Mouse (Mus musculus) kidney, adult 8-10 months (tissue): ENCODE results near the gene Tmem117.

Experiments used
- DNase-seq, 2 experiments: peaks; one replicate each; pipeline ENCODE4 v3.0.0; 2022

The Tmem117 gene

GRCm38 (mm10) chr15:95047486-95047885 lies 418.5 kb downstream of the Tmem117 start:
- DNase-seq = no peak

GRCm38 (mm10) chr15:95049171-95049729 lies 420.2 kb downstream of the Tmem117 start:
- no peak for DNase-seq

GRCm38 (mm10) chr15:95055081-95055650 lies 426.1 kb downstream of the Tmem117 start:
- DNase-seq = no peak

GRCm38 (mm10) chr15:95068023-95068422 lies 439.0 kb downstream of the Tmem117 start:
- no peak for DNase-seq

- no peak for DNase-seq
Observed at GRCm38 (mm10) chr15:95068799-95069198, 439.8 kb downstream of the Tmem117 start.

GRCm38 (mm10) chr15:95070881-95071280 lies 441.8 kb downstream of the Tmem117 start:
- no peak for DNase-seq

- no peak for DNase-seq
Observed at GRCm38 (mm10) chr15:95075356-95075755, 446.3 kb downstream of the Tmem117 start.

GRCm38 (mm10) chr15:95081654-95082053 lies 452.6 kb downstream of the Tmem117 start:
- no peak for DNase-seq

- DNase-seq = no peak
Observed at GRCm38 (mm10) chr15:95085962-95086361, 456.9 kb downstream of the Tmem117 start.

- no peak for DNase-seq
Observed at GRCm38 (mm10) chr15:95100133-95100532, 471.1 kb downstream of the Tmem117 start.

- DNase-seq = no peak
Observed at GRCm38 (mm10) chr15:95101522-95101921, 472.5 kb downstream of the Tmem117 start.

GRCm38 (mm10) chr15:95107246-95107809 lies 478.3 kb downstream of the Tmem117 start:
- DNase-seq = no peak

- DNase-seq = no peak
Observed at GRCm38 (mm10) chr15:95108626-95109025, 479.6 kb downstream of the Tmem117 start.

- DNase-seq = no peak
Observed at GRCm38 (mm10) chr15:95131401-95131800, 502.4 kb downstream of the Tmem117 start.

- no peak for DNase-seq
Observed at GRCm38 (mm10) chr15:95135926-95136609, 507.0 kb downstream of the Tmem117 start.

GRCm38 (mm10) chr15:95137018-95137810 lies 508.2 kb downstream of the Tmem117 start:
- no peak for DNase-seq

GRCm38 (mm10) chr15:95138709-95139409 lies 509.8 kb downstream of the Tmem117 start:
- DNase-seq = no peak

- DNase-seq = no peak
Observed at GRCm38 (mm10) chr15:95144131-95144530, 515.1 kb downstream of the Tmem117 start.

GRCm38 (mm10) chr15:95145118-95145517 lies 516.1 kb downstream of the Tmem117 start:
- no peak for DNase-seq
